Mouse (Mus musculus) forebrain, embryonic 14.5 days (tissue): ENCODE measurements around the gene Olfr193. TPM values are rescaled to one million over a fixed set of nuclear protein-coding genes. Genes with fewer than 3 reads are reported as not detected.
"Not testable (repeated sequence)": the region's sequence is repeated elsewhere in the genome, so short reads cannot be mapped to it uniquely, and the experiment has no call there.

Experiments
- ATAC-seq: fragments of 200-750 bp; cut with Nextera tagmentation; 2 replicates; pipeline ENCODE4 v1.8.0; 2017; ENCODE audit warnings: mild to moderate bottlenecking, moderate library complexity
- DNase-seq: peaks from one replicate; pipeline ENCODE4 v3.0.0-alpha.2; 2015; ENCODE audit warnings: low spot score
- H3K27ac ChIP-seq: fragments of 300-500 bp; sonication (generic); 2 replicates; pipeline ENCODE4 v1.5.1; 2014; ENCODE audit warnings: low read depth, mild to moderate bottlenecking, control low read depth, low read length, moderate library complexity
- H3K27me3 ChIP-seq: fragments of 300-500 bp; sonication (generic); replicated peaks from 2 replicates; pipeline ENCODE4 v1.6.1; 2014; ENCODE audit warnings: low read length, control low read depth, mixed read lengths; ENCODE audit not compliant: control insufficient read depth, insufficient read depth
- H3K36me3 ChIP-seq: fragments of 300-500 bp; sonication (generic); 2 replicates; pipeline ENCODE4 v1.6.1; 2014; ENCODE audit warnings: low read length, control low read depth; ENCODE audit not compliant: control insufficient read depth, insufficient read depth
- H3K4me1 ChIP-seq: fragments of 300-500 bp; sonication (generic); 2 replicates; pipeline ENCODE4 v1.6.1; 2014; ENCODE audit warnings: antibody characterized with exemption, low read length, control low read depth; ENCODE audit not compliant: control insufficient read depth, insufficient read depth
- H3K4me2 ChIP-seq: fragments of 300-500 bp; sonication (generic); 2 replicates; pipeline ENCODE4 v1.6.1; 2014; ENCODE audit warnings: mild to moderate bottlenecking, control low read depth, low read length
- H3K4me3 ChIP-seq: fragments of 300-500 bp; sonication (generic); 2 replicates; pipeline ENCODE4 v1.5.1; 2014; ENCODE audit warnings: low read depth, low read length, control low read depth
- H3K9ac ChIP-seq: fragments of 300-500 bp; sonication (generic); 2 replicates; pipeline ENCODE4 v1.6.1; 2014; ENCODE audit warnings: mild to moderate bottlenecking, low read length, control low read depth, moderate library complexity
- H3K9me3 ChIP-seq: fragments of 300-500 bp; sonication (generic); replicated peaks from 2 replicates; pipeline ENCODE4 v1.6.1; 2016; ENCODE audit warnings: low read length, control low read depth, mixed read lengths; ENCODE audit not compliant: control insufficient read depth
- WGBS: fragments of 180-500 bp; shearing (Covaris S2); extraction: QIAGEN DNeasy Blood & Tissue Kit; methylation state at CpG from one replicate; pipeline ENCODE4 v1.1.7; 2014; 5-methylcytosine and 5-hydroxymethylcytosine counted together
- polyA plus RNA-seq: library from polyadenylated mRNA; unstranded; fragments of >200 nt; fragmentation: Nextera tagmentation; extraction: Ambion mirVana; gene quantifications from 2 replicates; pipeline ENCODE4 v1.2.1, GENCODE M21; 2014

Gene Olfr193
- polyA plus RNA-seq, 1 experiment from 2014 or later = not detected

DNA sequence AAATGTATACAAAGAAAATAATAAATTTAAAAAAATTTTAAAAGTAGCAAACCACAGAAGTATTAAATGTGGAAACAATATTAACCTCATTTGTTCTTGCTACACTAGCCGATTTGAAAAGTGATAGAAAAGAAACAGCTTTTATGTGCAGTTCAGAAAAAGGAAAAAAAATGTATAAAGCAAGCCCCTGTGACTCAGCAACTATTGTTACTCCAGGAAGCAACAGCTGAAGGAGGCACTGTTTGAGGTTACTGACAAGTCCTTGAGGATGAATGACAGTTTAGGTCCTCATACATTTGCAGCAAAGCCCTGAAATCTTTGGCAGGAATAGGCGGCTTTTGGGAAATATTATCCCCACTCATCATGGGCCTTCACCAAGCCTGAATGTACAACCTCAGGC, 30.6 kb downstream of the Olfr193 start:
- not testable (repeated sequence) for H3K4me2 ChIP-seq, DNase-seq, H3K27ac ChIP-seq, H3K9ac ChIP-seq, H3K4me3 ChIP-seq, H3K36me3 ChIP-seq, H3K4me1 ChIP-seq, H3K27me3 ChIP-seq, H3K9me3 ChIP-seq, ATAC-seq
- 87% methylated on average over 2 of the region's 2 CpGs for WGBS

DNA sequence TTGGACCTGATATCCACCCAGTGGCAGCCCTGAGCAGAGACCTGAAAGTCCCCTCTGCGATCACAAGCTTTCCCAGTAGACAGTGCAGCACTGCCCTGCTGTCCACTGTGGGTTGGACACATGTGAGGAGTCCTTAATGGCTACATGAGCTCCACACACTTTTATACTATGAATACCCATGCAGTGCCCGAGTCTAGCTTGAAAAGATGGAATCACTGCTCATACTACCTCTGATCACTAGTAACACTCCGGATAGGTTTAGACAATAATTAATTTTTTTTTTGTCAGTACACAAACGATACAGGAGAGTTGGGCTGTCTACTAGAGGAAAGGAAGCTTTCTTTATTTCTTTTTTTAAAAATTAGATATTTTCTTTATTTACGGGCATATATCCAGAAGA, 33.8 kb downstream of the Olfr193 start, which contains the start of gene Olfr190:
Olfr190 (minus strand) TSS at position 101 of the 400 bp plus-strand sequence.
- no peak within 1 kb of the TSS for H3K9ac ChIP-seq
- no peaks in the 10 kb centered on the region for H3K4me1 ChIP-seq
- H3K9me3 ChIP-seq = no peaks in the 10 kb centered on the region
- no peak for ATAC-seq
- WGBS = 91% methylated on average over 5 of the region's 5 CpGs
- H3K27me3 ChIP-seq = no peaks in the 10 kb centered on the region
- H3K36me3 ChIP-seq = no peaks in the 10 kb centered on the region
- H3K4me2 ChIP-seq = no peak within 1 kb of the TSS
- no peak within 1 kb of the TSS for H3K4me3 ChIP-seq
- no peak within 1 kb of the TSS for H3K27ac ChIP-seq
- no peak for DNase-seq

DNA sequence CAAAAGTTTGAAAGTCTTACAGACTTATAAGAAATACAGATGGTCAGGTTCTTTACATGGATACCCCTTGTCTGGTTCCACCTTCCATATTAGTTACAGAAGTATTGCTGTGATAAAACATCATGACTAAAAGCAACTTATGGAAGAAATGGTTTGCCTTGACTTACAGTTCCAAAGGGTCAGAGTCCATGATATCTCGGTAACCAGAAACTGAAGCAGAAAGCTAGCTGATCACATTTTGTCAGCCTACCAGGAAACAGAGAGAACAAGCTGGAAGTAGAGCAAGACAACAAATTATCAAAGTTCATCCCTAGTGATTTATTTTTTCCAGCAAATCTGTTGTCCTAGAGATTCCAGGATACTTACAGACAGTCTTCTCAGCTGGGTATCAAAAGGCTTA, 38.2 kb downstream of the Olfr193 start:
- no peak overlapping the region for H3K9ac ChIP-seq
- H3K27me3 ChIP-seq = no peaks in the 10 kb centered on the region
- ATAC-seq = no peak
- no peaks in the 10 kb centered on the region for H3K36me3 ChIP-seq
- H3K4me1 ChIP-seq = no peaks in the 10 kb centered on the region
- no peaks in the 10 kb centered on the region for H3K9me3 ChIP-seq
- no peak for DNase-seq
- 94% methylated on average over 1 of the region's 1 CpGs for WGBS
- H3K4me3 ChIP-seq = no peak overlapping the region
- no peak overlapping the region for H3K4me2 ChIP-seq
- H3K27ac ChIP-seq = no peak overlapping the region

DNA sequence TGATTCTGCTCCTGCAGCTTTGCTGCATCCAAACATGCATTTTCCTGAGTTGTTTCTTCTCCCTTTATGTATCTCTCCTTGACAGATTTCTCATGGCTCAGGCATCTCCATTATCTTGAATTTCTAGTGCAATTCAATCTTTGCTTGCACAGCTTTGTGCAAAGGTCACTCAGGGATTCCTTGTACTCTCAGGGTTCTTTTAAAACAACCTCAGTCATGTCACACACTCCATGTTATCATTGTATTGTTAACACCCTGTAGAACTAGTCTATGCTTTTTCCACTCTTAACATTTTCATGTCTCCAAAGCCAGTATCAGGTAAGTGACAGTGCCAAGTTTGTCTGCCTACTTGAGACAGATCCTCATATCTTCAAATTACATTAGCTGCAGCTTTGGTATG, 39.9 kb downstream of the Olfr193 start:
- Histone ChIP-seq H3K9ac (no peak overlapping the region), H3K4me1 (no peaks in the 10 kb centered on the region), H3K4me3 (no peak overlapping the region), H3K4me2 (no peak overlapping the region), H3K9me3 (no peaks in the 10 kb centered on the region), H3K27me3 (no peaks in the 10 kb centered on the region), H3K36me3 (no peaks in the 10 kb centered on the region), H3K27ac (no peak overlapping the region)
- no peak for ATAC-seq
- DNase-seq = no peak

DNA sequence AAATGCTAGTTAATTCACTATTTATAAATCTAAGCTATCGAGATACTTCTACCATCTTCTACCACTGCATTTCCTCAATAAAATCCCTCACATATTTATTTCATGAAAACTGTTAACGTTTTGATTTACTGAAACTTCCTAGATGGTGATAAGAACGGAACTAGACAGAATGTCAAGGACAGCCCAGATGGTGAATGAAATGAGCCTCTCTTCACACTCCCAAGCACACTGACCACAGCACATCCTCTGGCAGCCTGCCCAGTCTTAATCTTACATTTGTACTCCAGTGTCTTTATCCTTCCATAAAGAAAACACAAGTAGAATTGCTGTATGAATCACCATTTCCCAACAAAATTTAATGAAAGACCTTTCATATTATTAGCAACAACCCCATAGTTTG, 49.3 kb downstream of the Olfr193 start:
- DNase-seq, H3K9ac ChIP-seq, H3K27me3 ChIP-seq, H3K36me3 ChIP-seq, H3K4me2 ChIP-seq, H3K9me3 ChIP-seq, H3K27ac ChIP-seq, ATAC-seq, H3K4me3 ChIP-seq, H3K4me1 ChIP-seq: not testable (repeated sequence)
- WGBS = 81% methylated on average over 3 of the region's 3 CpGs

Other genes starting within 250 kb of the Olfr193 start
- gene Olfr177, start 237.1 kb downstream of the Olfr193 start, polyA plus RNA-seq = not detected in 2 replicates
- not detected in 2 replicates for gene Olfr178, start 219.8 kb downstream of the Olfr193 start, polyA plus RNA-seq
- gene Olfr181, start 183.1 kb downstream of the Olfr193 start, polyA plus RNA-seq = not detected in 2 replicates
- not detected in 2 replicates for gene Olfr180, start 182.5 kb downstream of the Olfr193 start, polyA plus RNA-seq
- gene Olfr183, start 116.5 kb downstream of the Olfr193 start, polyA plus RNA-seq = not detected in 2 replicates
- not detected in 2 replicates for gene Olfr186, start 81.6 kb downstream of the Olfr193 start, polyA plus RNA-seq
- not detected in 2 replicates for gene Olfr187, start 72.1 kb downstream of the Olfr193 start, polyA plus RNA-seq
- gene Olfr190, start 33.9 kb downstream of the Olfr193 start, polyA plus RNA-seq = not detected in 2 replicates
- not detected in 2 replicates for gene Olfr191, start 22.1 kb downstream of the Olfr193 start, polyA plus RNA-seq
- not detected in 2 replicates for gene Olfr194, start 9.2 kb upstream of the Olfr193 start, polyA plus RNA-seq
- not detected in 2 replicates for gene Olfr195, start 35.2 kb upstream of the Olfr193 start, polyA plus RNA-seq
- gene Olfr196, start 58.6 kb upstream of the Olfr193 start, polyA plus RNA-seq = not detected in 2 replicates
- not detected in 2 replicates for gene Olfr198, start 91.7 kb upstream of the Olfr193 start, polyA plus RNA-seq
- gene Olfr199, start 107.9 kb upstream of the Olfr193 start, polyA plus RNA-seq = not detected in 2 replicates
- not detected in 2 replicates for gene Olfr201, start 160.8 kb upstream of the Olfr193 start, polyA plus RNA-seq
- gene Olfr202, start 174.9 kb upstream of the Olfr193 start, polyA plus RNA-seq = not detected in 2 replicates
- not detected in 2 replicates for gene Olfr203, start 187.0 kb upstream of the Olfr193 start, polyA plus RNA-seq
- gene Olfr204, start 206.4 kb upstream of the Olfr193 start, polyA plus RNA-seq = not detected in 2 replicates
- not detected in 2 replicates for gene Olfr205, start 219.3 kb upstream of the Olfr193 start, polyA plus RNA-seq
- not detected in 2 replicates for gene Olfr206, start 237.4 kb upstream of the Olfr193 start, polyA plus RNA-seq